Mouse (Mus musculus): ENCODE data around the gene Hcls1.

Hcls1 gene

DNA sequence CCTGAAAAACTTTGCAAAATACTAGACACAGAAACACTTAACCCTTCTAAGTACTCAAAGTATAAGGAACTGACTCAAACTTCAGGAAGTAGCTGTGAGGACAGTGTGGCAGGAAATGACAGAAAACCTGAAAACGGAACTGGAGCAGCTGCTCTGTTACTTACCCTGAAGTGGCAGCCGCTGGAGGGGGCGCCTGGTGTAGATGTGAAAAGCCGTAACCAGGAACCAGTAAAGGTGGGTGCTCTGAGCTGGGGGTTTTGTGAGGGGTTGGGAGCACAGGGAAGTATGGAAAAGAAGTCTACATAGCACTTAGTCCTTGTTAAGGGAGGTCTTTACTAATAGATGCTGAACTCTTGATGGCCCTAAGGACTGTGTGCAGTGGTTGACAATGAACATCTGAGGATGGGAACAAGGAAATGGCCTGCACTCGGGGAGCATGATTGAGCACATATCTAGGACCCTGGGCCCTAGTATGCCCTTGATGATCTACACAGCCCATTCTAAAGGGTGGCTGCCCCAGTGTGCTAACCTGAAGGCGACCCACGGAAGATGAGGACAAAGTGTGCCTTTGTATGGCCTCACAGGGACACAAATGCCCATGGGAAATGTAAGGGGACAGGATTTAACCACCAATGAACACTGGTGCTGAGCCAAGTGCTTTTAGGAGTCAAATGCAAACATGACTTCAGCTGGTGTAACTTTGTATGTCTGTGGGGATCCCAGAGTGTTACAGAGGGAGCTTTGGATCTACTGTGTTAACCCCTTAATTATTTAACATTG lies at the start of gene Hcls1:
Hcls1 (plus strand) TSS at position 143 of the 780 bp plus-strand sequence.
- DNase-seq (ENCODE audit: extremely low spot score, low spot score), result peak; percentile 9

DNA sequence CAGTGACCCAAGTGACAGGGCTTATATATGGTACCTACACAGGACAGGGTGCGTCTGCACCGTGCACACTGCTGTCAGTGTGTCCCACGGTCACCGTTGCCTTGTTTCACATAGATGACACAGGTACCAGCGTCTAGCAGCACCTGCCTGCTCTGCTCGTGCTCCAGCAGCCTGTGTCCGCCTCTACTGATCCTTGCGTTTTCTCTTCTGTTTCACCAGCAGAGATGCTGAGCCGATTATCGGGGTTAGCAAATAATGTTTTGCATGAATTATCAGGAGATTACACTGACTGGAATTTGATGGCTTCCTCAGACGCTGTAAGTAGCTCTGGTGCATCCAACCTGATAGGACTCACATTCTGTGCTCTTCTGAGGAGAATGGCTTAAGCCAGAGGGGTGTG lies 48.9 kb upstream of the Hcls1 start:
- no peak for DNase-seq (ENCODE audit: extremely low spot score, low spot score)

DNA sequence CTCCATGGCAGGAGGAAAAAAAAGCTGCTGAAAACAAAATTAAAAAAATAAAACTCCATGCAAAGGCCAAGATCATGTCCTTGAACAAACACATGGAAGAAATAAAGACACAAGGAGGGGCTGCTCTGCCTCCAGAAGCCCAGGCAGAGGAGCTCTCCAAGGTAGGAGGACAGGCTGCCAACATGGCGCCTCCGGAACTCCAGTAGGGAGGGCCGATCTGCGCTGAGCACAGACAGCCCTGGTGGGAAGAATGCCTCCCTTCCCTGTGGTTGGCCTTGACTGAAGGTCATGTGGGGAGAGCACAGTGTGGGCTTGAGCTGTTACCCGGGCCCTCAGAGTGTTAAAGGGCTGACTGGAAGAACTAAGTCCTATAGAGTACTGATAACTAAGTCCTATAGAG lies 47.2 kb upstream of the Hcls1 start:
- DNase-seq (ENCODE audit: extremely low spot score, low spot score), result no peak

DNA sequence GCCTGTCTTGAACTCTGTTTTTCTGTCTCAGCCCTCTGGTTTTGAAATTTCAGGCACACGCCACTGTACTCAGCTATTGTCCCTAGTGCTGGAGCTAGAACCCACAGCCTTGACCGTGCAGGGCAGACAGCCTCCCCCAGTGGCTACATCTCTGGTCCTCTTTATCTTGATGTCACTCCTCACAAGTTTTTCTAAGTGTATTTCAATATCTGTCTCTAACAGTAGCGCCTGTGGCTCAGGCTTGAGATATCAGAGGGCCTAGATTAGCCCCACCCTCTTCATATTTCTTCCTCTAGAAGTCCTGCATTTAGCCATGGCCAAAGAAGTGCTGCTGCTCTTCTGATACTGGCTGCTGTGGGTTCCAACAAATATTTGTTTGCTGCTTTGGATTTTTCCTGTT lies 44.2 kb upstream of the Hcls1 start:
- DNase-seq (ENCODE audit: extremely low spot score, low spot score), result no peak

DNA sequence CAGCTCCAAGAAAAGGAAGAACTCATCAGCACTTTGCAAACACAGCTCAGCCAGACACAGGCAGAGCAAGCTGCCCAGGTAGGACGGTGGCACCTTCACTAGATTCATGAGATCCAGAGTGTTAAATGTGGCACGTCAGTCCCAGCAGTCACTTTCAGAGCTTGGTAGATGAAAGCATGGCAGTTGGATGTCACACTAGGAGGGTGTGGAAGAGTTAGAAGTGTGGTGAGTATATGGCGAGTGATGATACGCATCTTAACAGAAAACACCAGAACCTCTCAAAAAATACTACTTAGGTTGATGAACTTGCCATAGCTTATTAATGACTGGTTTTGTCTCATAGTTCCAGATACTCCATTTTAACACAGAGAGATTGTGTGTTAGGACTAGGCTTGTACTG lies 43.4 kb upstream of the Hcls1 start:
- no peak for DNase-seq (ENCODE audit: extremely low spot score, low spot score)

DNA sequence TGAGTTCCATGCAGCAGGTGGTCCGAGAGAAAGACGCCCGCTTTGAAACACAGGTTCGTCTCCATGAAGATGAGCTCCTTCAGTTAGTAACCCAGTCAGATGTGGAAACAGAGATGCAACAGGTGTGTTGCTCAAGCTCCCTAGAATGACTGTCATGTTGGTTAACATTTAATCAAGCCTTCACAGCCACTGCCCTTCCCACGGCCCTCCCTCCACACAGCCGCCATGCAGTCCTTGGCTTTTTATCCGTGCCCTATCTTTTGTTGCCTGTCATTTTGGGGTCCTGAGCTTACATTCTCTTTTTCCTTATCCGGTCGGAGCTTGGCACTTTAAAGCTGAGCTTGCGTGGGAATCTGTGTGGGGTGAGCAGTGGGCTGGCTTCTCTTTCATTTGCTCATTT lies 41.5 kb upstream of the Hcls1 start:
- DNase-seq (ENCODE audit: extremely low spot score, low spot score), result no peak

DNA sequence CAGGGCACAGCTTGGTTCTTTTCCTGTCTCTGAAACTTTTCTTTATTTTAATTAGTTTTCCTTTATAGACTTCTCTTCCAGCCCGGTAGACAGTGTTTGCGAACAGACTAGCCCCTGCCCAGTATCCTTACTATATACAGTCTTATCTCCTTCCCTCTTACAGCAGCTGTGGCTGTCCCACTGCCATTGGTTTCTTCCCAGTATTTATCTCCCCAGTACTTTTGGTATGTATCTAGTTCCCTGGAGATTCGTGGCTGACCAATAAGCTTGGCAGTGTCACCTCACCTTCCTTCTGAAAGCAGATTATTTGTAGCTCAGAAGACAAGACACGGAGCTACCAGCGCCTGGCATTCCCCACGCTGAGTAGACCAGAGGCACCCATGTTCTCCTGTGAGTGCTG lies 38.1 kb upstream of the Hcls1 start:
- DNase-seq (ENCODE audit: extremely low spot score, low spot score), result no peak

DNA sequence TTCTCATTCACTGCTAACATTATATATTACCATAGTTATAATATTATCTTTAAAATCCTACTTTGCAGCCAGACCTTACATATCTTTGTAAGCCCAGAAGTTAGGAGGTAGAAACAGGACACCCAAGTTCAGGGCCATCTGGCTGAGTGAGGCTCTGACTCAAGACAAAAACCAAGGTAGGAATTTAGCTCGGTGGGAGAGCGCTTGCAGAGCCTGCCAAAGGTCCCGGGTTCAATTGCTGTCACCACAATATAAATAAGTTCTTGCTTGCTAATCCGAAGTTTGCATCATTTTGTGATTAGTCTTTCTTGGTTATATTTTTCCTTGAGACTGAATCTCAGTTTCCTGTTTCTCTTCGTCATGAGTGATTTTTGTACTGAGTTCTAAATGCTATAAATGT lies 31.6 kb upstream of the Hcls1 start:
- DNase-seq (ENCODE audit: extremely low spot score, low spot score), result no peak

DNA sequence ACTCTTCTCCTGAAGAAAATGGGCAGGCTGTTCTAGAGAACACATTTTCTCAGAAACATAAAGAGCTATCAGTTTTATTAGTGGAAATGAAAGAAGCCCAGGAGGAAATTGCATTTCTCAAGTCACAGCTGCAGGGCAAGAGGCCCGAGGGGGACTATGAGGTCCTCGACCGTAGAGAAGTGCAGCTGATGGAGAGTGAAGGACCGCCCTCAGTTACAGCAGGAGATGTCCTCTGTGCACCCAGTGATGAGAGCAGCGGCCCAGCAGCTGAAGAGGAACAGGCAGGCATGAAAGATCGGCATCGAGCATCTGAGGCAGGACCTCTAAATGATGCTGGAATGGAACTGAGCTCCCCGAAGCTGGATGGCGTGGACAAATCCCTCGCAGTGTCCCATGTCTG lies 22.9 kb upstream of the Hcls1 start:
- DNase-seq (ENCODE audit: extremely low spot score, low spot score), result no peak

DNA sequence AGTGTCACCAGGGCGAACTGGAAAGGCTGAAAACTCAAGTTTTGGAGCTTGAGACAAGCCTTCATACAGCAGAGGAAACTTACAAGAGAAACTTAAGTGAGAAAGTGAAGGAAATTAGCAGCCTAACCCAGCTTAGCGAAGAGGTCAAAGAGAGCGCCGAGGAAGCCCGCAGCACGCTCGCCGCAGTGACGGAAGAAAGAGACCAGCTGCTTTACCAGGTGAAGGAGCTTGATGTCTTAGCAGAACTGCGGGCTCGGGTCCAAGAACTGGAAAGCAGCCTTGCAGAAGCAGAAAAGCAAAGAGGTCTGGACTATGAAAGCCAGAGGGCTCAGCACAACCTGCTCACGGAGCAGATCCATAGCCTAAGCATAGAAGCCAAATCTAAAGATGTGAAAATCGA lies 22.5 kb upstream of the Hcls1 start:
- no peak for DNase-seq (ENCODE audit: extremely low spot score, low spot score)

DNA sequence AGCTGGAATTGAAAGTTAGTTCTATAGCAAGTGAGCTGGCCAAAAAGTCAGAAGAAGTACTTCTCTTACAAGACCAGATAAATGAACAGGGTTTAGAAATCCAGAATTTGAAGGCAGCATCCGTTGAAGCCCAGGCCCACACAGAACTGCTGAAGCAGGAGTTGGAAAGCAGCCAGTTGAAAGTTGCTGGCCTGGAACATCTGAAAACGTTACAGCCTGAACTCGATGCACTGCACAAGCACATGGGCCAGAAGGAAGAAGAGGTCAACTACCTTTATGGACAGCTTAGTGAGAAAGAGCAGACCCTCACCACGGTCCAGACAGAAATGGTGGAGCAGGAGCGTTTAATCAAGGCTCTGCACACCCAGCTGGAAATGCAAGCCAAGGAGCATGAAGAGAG lies 20.6 kb upstream of the Hcls1 start:
- DNase-seq (ENCODE audit: extremely low spot score, low spot score), result no peak

DNA sequence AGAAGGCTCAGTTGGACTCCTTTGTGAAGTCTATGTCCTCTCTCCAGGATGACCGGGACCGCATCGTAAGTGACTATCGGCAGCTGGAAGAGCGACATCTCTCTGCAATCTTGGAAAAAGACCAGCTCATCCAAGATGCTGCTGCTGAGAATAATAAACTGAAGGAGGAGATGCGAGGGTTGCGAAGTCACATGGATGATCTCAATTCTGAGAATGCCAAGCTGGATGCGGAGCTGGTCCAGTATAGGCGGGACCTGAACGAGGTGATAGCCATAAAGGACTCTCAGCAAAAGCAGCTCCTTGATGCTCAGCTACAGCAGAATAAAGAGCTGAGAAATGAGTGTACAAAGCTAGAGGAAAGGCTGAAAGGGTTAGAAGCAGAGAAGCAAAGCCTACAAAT lies 16.3 kb upstream of the Hcls1 start:
- no peak for DNase-seq (ENCODE audit: extremely low spot score, low spot score)

DNA sequence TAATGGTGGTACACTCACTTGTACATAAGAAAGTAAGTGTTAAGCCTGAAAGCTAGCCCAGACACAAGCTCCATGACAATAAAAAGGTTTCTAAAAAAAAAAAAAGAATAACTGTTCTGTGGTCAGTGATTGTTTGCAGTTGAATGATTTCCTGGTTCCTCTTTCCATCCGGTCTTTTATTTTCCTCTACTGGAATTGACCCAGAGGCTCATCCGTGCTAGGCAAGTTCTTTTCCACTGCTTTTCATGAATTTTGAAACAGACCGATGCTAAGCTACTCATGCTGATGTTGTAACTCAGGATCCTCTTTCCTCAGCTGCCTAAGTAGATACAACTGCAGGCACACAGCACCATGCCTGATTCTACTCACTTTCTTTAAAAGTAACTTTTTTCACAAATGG lies 14.4 kb upstream of the Hcls1 start:
- DNase-seq (ENCODE audit: extremely low spot score, low spot score), result no peak

DNA sequence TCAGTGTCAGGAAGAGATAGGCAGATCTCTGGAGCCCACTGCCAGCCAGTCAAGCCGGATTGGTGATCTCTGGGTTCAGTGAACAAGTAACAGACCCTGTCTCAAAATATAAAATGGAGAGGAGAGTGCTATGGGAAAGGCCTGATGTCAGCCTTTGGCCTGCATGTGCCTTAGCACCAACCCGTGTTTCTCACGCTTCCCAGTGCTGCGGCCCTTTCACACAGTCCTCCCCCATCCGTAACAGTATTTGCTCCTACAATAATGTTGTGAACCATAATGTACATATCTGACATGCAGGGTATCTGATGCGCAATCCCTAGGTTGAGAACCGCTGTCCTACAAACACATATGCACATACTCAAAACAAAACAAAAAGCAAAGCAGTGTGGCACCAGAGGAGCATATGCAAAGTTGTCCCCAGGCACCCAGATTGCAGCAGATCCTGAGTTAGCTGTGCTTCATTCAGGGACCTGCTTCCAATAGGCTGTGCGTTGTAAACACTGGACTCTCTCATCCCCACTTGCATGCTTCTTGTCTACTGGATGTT lies 13.6 kb upstream of the Hcls1 start:
- no peak for DNase-seq (ENCODE audit: extremely low spot score, low spot score)

DNA sequence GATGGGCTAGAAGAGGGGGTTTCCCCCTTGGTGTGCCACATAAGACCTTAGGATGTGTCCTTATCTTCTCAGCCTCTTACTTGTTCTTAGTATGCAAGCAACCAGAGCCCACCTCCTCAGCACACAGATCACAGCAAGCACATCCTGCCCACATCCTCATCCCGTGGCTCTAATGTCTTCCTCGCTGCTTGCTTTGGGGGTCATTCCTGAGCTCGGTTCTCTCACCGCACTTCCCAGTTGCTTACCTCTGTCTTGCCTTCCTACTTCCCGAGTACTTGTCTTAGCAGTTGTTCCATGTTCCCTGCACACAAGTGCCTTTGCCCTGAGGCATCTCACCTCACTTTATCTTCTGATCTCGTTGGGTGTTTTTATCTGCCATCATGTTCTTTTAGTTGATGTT lies 12.8 kb upstream of the Hcls1 start:
- DNase-seq (ENCODE audit: extremely low spot score, low spot score), result no peak

DNA sequence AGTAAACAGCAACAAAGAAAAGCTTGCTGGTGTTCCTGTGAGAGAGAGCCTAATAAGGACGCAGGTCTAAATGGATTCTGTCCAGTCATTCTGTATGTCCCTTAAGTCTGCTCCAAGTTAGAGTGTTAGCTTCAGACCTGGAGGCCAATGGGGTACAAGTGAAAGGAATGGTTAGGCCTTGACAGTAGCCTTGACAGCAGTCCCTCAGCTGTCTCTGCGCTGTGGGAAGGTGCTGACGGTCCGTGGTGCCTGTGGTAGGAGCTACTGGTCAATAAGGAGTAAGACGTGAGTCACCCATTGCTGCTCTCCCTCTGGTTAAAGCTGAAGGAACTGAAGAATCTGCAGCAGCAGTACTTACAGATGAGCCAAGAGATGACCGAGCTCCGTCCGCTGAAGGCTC lies 10.5 kb upstream of the Hcls1 start:
- DNase-seq (ENCODE audit: extremely low spot score, low spot score), result no peak

DNA sequence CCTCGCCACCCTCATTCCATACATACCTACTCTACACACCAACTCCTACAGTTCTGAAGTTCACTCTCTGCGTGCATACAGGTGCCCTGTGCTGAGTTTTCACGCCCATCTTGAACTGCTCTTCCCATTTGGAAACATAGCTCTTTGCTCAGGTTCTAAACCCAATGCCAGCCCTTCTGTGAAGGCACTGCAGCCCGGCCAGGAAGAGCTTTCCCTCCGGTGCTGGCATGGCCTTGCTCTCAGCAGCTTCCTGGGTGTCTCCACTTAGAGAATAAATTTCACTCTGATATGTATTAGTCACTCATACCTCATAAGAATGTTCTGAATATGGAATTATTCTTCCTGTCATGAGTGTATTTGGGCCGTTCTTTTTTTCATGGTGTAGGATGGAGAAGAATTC lies 9.4 kb upstream of the Hcls1 start:
- DNase-seq (ENCODE audit: extremely low spot score, low spot score), result no peak

DNA sequence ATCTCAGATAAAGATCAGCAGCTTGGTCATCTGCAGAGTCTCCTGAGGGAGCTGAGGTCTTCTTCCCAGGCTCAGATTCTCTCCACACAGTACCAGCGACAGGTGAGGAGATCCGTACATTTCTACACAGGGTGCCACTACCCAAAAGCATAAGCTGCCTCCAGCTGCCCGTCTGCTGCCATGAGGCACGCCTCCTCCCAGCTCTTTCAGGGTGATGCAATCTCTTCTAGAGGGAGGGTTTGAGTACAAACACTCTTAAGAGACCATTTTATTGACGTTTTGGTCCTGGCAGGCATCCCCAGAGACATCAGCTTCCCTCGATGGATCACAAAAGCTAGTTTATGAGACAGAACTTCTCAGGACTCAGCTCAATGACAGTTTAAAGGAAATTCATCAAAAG lies 9.0 kb upstream of the Hcls1 start:
- DNase-seq (ENCODE audit: extremely low spot score, low spot score), result no peak

DNA sequence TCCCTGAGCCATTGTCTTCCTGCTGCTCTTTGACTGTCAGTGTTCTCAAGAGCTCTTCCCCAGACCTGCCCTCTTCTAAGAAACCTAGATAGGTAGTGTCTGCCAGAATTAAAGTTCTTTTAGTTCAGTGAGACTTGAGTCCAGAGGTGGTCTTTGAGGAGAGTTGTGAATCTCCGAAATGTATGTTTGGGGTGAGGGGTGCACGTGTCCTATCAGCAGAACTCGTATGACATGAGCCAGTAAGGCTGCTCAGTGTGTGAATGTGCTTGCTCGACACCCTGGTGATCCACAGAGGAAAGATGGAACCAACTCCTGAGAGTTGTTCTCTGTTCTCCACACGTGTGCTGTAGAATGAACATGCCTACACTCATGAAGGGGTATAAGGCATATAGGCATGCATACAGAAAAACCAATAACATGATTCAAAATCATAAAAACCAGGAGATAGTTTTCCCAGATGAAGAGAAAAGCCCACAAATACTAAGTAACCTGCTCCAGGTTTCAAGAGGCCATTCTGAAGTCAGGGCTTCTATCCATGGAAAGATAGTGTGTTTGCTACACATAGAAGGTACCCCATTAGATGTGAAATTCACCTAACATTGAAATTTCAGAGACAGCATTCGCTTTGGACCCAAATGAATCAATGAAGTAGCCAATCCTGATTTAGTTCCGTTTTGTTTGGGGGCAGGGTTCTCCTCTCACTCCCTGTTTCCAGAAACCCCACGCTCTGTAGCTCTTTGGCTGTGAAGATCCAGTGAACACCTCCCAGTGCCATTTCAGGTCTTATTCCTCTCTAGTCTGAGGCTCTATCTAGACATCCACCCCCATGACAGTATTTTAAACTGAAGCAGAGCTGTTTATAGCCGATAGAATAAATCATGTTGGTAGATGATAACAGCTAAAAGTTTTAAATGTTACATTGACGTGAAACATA lies 8.0 kb upstream of the Hcls1 start:
- DNase-seq (ENCODE audit: extremely low spot score, low spot score), result no peak

DNA sequence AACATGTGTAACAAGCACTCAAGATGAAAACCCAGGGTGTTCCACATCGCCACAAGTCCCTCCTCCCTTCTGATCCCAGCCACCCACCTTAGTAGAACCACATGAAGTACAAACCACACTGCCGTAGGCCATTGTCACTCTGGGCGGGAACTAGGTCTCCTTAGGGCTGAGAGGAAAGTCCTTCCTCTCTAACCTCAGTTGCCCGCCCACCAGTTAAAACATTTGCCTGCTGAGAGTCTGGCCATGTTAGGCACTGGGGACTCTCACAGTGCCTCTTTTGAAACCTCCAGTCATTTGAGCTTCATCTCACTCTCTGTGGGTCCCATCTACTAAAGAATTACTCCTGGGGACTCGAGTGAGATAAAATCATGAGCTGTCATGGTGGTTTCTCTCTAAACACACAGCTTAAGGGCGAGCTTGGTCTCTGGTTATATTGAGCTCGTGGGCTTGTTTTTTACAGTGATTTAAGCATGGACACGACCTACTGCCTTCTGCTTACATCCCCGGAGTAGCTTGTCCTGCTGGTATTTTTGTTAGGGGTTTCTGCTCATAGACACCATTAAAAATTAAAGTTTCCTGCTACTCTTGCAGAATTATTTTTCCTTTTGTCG lies 7.2 kb upstream of the Hcls1 start:
- DNase-seq (ENCODE audit: extremely low spot score, low spot score), result no peak

DNA sequence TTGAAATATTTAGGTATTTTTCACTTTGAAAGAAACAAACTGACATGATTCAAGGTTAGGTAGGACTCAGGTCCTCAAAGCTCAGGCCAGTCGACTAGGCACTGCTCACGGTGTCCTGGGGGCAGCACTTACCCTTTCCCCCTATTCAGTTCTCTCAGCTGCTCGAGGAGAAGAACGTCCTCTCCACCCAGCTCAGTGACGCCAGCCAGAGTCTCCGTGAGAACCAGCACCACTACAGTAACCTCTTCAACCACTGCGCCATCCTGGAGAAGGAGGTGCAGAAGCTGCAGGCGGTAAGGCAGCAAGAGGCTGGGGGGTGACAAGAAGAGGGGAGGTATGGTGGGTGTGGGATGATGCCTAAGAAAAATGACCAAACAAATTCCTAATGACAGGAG lies 6.7 kb upstream of the Hcls1 start:
- DNase-seq (ENCODE audit: extremely low spot score, low spot score), result no peak

DNA sequence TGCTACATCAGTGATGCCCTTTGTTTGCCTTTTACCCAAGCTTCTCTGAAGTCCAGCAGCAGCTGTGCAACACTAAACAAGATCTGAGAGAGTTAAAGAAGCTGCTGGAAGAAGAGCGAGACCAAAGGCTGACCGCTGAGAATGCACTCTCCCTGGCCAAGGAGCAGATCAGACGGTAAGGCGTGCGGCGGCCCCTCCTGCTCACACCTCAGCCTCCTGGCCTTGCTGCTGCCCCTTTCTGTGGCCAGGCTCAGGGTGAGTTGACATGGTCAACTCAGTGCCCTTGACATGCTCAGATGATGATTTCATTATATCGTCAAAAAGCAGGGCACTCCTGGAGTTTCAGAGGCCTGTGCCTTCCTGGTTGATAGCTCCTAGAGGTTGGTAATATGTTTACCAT lies 5.6 kb upstream of the Hcls1 start:
- DNase-seq (ENCODE audit: extremely low spot score, low spot score), result no peak
